Mouse (Mus musculus): Measurements from ENCODE around the gene Slc43a2.

GRCm38 (mm10) chr11:75529771-75530170 lies 1.7 kb upstream of the Slc43a2 start:
- TF ChIP-seq CTCF (conservative IDR thresholded peaks at IDR 0.05; ENCODE audit: insufficient read depth, insufficient read length, low read depth, low read length) = no peak
- TF ChIP-seq POLR2A (IDR thresholded peaks at IDR 0.05; ENCODE audit: low read depth, low read length) = no peak

Measured in kidney, adult 2 months (tissue).